Mouse (Mus musculus) fibroblast of lung, adult 2 months (primary cell): ENCODE data around the gene Lgalsl.

Source experiments
- DNase-seq: peaks from one replicate; pipeline ENCODE4 v3.0.0-alpha.2; 2011; ENCODE audit warnings: low read depth

The Lgalsl gene

DNA sequence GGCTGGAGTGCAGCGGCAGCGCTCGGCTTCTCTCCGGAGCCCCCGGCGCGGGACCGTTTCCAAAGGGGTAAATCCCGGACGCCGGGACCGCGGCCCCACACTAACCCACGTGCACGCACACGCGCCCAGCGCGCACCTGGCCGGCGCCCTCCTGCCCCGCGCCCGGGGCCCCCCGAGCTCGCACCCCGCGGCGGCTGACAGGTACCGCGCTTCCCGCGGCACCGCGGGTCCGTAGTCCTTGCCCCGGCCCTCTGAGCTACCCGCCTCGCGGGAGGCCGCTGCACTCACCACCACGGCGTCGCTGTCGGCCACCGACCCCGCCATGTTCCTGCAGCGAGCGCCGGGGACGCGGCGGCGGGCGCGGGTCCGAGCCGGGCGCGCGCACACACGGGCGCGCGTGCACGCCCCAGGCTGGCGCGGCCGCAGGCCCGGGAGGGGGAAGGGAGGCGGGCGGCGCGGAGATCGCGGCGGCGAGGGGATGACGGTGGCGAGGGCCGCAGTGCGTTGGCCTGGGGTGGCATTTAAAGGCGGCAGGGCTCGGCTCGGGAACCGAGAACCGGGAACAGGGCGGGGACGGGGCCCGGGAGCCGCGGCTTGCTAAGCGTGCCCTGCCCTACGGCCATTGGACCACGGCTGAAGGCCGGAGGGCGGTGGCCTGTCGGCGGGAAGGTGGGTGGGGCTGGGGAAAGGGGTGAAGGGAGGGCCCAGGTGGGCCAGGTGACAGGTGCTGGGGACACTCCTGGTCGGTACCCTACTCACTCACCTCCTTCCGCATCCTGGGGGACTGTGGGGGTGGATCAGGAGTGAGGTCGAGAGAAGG lies at the start of gene Lgalsl:
Gene Lgalsl, minus strand, starts transcription at position 371 of the 820 bp plus-strand sequence.
- no peak for DNase-seq

- DNase-seq: no peak
Observed at GRCm38 (mm10) chr11:20878644-20879043, 47.8 kb upstream of the Lgalsl start.

DNA sequence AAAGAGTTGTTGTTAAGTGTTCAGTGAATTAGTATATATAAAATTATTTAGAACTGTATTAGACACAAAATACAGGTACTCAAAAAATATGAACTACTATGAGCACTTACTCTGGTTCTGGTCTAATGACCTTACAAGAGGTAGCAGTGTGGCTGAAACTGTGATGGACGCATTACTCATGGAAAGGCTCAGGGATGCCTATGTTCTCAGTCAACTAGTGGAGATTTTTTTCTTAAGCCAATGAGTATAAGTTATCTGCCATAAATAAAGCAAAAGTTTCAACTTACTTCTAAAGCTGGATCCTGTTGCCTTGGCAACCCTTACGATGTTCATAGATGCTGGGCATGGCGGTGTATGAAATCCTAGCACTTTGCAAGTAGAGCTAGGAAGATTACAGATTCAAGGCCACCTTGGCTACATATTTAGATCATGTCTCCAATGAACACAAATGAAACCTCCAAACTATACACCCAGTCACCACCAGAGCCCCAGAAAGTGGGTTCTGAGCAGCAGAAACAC lies 46.8 kb upstream of the Lgalsl start:
- no peak for DNase-seq

- no peak for DNase-seq
Observed at GRCm38 (mm10) chr11:20873386-20873785, 42.5 kb upstream of the Lgalsl start.

- DNase-seq: peak; percentile 82
Observed at GRCm38 (mm10) chr11:20872911-20873310, 42.1 kb upstream of the Lgalsl start.

DNA sequence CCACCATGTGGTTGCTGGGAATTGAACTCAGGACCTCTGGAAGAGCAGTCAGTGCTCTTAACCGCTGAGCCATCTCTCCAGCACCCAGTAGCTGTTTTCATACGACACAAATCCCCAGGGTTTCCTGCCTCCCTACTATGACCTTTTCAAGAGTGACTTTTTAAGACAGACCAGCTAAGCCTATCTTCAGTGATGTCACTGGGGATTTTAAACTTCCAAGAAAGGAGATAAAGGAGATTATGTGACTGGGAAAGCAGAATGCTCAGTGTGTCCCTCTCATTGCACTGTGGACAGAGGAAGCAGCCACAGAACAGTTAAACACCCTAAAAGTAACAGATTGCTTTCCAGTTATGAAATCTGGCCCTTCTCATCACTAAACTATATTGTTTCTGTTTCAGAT lies 41.6 kb upstream of the Lgalsl start:
- no peak for DNase-seq

- no peak for DNase-seq
Observed at GRCm38 (mm10) chr11:20869927-20870326, 39.1 kb upstream of the Lgalsl start.

DNA sequence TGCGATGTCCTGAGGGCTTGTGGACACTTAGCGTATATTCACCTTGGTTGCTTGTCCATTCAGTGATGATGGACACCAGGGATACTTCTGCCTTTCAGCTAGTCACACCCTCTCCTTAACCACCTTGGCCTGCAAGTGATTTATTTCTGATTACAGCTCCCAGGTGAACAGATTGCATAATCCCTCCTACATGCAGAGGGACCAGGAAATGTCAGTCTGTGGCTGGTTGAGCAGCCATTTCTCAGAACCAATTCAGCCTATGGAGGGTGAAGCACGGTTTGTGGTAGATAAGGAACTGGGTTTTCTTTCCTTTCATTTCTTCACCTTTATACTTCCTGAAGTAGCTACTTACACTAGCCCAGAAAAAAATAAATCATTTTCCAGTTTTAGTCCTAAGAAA lies 34.6 kb upstream of the Lgalsl start:
- no peak for DNase-seq

DNA sequence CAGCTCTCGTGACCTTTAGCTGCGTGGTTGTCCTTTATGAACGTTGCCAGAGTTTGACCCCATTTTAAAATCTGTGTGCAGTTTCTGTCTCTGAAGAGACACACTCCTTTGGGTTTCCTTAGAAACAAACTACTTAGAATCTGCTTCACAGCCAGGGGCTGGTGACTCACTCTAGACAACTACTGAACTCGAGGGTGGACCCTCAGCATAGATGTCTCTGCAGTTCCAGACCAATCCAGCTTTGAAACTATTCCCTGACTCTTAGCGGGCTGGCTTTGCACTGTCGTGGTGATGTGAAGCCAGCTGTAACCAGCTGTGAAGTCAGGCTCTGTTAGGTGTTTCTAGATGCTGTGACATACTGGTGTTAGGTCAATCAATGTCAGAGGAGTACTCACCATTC lies 33.8 kb upstream of the Lgalsl start:
- DNase-seq: no peak

GRCm38 (mm10) chr11:20862101-20862500 lies 31.2 kb upstream of the Lgalsl start:
- DNase-seq: no peak

GRCm38 (mm10) chr11:20860351-20860750 lies 29.5 kb upstream of the Lgalsl start:
- no peak for DNase-seq

DNA sequence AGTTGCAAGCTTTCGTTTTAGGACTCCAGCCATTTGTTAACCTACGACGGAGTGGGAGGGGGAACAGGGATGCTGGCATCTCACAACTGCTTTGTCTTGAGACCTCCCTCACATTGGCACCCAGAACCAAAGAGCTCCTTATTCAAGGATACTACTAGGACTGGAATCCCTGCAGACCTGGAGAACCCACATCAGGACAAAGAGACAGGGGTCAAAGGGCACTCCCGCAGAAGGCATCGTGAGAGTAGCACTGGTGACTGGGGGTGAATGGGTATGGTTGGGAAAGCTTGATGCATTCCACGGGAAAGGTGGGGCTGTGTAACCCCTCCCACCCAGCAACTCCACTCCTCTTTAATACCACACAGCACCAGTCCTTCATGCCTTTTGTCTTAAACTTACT lies 29.0 kb upstream of the Lgalsl start:
- no peak for DNase-seq

DNA sequence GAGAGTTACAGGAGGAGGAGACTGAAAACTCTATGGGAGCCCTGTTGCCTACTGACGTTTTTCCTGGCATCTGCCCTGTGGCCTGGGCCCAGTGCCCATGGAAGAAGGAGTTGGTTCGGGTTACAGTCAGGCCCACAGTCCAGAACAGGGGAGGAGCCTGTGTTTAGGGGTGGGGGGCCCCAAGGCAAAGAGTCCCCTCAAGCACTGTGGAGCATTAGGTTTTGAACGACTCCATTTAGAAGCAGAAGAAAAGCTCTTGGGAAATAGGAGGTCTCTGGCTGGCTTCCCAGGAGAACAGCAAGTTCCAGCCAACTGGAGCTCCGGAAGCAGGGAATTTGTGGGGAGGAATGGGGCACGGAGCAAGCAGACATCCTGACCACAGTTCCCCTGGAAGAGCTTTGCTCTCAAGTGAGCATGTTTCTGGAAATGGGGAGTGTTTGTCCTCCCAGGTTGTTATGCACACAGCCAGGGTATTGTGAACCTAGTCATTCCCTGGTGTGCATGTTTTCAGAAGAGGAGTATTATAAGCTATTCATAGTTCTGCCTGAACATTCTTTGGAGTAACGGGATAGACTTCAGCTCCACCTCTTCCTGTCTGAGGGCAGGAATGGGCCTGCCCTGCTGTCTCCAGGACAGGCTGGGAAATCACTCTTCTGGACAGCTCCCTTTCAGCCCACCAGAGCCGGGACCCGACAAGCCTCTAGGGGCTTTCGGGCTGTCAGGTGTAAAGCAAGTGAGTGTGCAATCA lies 28.2 kb upstream of the Lgalsl start:
- peak; percentile 97 for DNase-seq

DNA sequence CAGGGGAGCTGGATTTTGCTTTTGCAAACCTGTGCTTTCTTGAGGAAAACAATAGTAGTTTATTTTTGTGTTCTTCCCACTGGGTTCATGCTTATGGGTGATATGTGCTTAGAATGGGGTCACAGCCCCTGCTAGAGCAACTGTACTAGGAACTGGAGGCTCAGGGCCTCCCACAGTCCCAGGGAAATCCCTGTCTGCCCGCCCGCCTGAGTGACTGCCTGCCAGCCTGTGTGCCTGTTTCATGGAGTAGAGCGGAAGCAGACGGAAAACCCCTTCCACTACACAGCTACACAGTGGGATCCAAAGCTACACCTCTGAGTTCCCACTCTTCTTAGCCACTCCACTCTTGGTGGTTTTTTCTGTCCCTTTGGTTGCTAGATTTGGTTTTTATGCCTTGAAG lies 27.1 kb upstream of the Lgalsl start:
- no peak for DNase-seq

DNA sequence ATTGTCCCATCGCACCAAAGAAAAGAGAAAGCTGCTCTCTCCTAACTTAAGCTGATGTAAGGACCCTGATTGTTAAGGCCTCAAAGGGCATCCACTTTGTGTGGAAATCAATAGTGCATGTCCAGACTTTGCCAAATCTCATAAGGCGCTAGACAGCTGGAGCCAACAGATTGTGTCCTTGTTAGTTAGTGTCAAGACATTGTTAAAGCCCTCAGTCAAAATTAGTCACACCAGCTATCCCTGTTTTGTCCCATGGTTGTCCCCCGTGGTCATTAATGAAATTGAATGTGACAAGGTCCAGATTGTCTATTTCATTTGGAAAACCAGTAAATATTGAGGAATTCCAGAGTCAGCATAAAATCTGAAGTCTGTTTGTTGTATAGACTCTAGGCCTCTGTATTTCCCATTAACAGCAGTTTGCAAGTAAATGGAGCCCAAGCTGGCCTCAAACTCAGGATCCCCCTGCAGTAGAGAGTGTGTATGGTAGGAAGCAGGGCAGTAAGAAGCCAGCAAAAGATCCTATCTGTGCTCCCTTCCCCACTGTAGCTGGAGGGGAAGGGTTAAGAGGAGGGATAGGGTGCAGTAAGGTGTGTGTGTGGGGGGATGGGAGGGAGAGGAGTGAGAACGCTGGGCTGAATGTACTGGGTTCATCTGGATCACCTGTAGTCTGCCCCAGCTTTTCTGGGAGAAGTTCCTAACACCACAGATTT lies 23.3 kb upstream of the Lgalsl start:
- no peak for DNase-seq

- DNase-seq: no peak
Observed at GRCm38 (mm10) chr11:20850196-20850595, 19.3 kb upstream of the Lgalsl start.

DNA sequence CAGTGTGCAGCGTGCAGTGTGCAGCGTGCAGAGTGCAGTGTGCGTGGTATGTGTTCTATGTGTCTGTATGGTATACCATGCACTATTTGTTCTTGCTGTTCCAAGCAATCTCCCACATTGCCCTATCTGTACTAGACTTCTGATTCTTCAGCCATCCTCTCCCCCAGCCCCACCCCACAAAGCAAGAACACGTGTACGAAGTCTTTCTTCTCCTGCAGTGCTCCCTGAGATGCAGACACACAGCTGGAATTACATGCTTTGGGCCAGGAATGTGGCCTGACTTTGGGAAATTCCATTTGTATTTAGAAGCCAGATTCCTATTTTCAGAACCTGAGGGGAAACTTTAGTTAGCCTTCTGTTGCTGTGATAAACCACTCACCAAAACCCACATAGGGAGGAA lies 18.5 kb upstream of the Lgalsl start:
- no peak for DNase-seq

GRCm38 (mm10) chr11:20837366-20837765 lies 6.5 kb upstream of the Lgalsl start:
- no peak for DNase-seq

DNA sequence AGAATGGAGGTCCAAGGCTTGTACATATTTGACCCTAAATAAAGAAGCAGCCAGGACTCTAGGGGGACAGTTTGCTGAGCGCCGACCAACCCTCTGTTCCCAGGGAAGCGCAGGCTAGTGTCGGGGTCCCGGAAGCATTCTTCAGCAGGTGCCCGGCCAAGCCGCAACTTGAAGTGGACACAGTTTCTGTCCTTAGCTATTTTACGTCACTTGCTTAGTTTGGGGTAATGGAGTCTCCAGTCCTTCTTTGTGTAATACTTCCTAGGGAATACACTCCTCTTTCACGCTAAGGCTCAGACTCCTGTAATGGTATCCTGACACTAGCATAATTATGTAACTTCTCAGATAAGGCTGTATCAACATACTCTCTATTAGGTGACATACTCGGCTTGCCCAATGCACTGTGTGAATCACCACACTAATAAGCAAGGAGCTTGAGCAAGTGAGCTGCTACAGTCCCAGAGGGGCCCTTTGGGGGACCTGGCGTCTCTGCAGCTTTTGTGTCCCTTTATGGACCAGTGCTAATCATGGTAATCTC lies 813 bp upstream of the Lgalsl start:
- no peak for DNase-seq

- no peak for DNase-seq
Observed at GRCm38 (mm10) chr11:20829993-20830685, 717 bp downstream of the Lgalsl start.

GRCm38 (mm10) chr11:20829056-20829686 lies 1.7 kb downstream of the Lgalsl start:
- DNase-seq: no peak
